Mouse (Mus musculus): Measurements from ENCODE around the gene 5730522E02Rik. TPM values are rescaled to one million over a fixed set of nuclear protein-coding genes. Genes with fewer than 3 reads are reported as not detected.
A peak's percentile ranks its signal among the peaks of the same experiment; 100 is the strongest.

5730522E02Rik gene
- polyA plus RNA-seq, 1 experiment = not detected

- H3K4me3 ChIP-seq (ENCODE audit: insufficient read depth, low read length) = no peak overlapping the region
These were observed 106.9 kb downstream of the 5730522E02Rik start for GRCm38 (mm10) chr11:26103698-26104097.

GRCm38 (mm10) chr11:26102878-26103277 is 107.7 kb downstream of the 5730522E02Rik start:
- Histone ChIP-seq H3K4me3 (ENCODE audit: insufficient read depth, low read length) (no peak overlapping the region), H3K4me1 (ENCODE audit: control insufficient read depth, insufficient read depth, low read length) (0 out of 2 replicates have a peak, but pooled peaks cover 2% of the 10 kb centered on the region), H3K27ac (ENCODE audit: insufficient read depth, low read depth, low read length) (no peak overlapping the region)
- TF ChIP-seq CTCF (IDR thresholded peaks at IDR 0.05; ENCODE audit: low read depth, low read length) (no peak), POLR2A (IDR thresholded peaks at IDR 0.05; ENCODE audit: borderline replicate concordance, low read depth, low read length) (no peak)

More at GRCm38 (mm10) chr11:26103698-26104097, 106.9 kb downstream of the 5730522E02Rik start:
- TF ChIP-seq CTCF (IDR thresholded peaks at IDR 0.05; ENCODE audit: low read depth, low read length) = no peak
- TF ChIP-seq POLR2A (IDR thresholded peaks at IDR 0.05; ENCODE audit: borderline replicate concordance, low read depth, low read length) = no peak
- Histone ChIP-seq H3K4me1 (ENCODE audit: control insufficient read depth, insufficient read depth, low read length) (0 out of 2 replicates have a peak, but pooled peaks cover 2% of the 10 kb centered on the region), H3K27ac (ENCODE audit: insufficient read depth, low read depth, low read length) (no peak overlapping the region)

- H3K4me1 ChIP-seq (ENCODE audit: control insufficient read depth, insufficient read depth, low read length) = 0 out of 2 replicates have a peak, but pooled peaks cover 2% of the 10 kb centered on the region
- no peak overlapping the region for H3K4me3 ChIP-seq (ENCODE audit: insufficient read depth, low read length)
- TF ChIP-seq CTCF (IDR thresholded peaks at IDR 0.05; ENCODE audit: low read depth, low read length) (no peak), POLR2A (IDR thresholded peaks at IDR 0.05; ENCODE audit: borderline replicate concordance, low read depth, low read length) (no peak)
- no peak overlapping the region for H3K27ac ChIP-seq (ENCODE audit: insufficient read depth, low read depth, low read length)
These were observed 110.5 kb downstream of the 5730522E02Rik start for GRCm38 (mm10) chr11:26100077-26100476.

GRCm38 (mm10) chr11:26098933-26099332 is 111.6 kb downstream of the 5730522E02Rik start:
- Histone ChIP-seq H3K4me3 (ENCODE audit: insufficient read depth, low read length) (no peak overlapping the region), H3K4me1 (ENCODE audit: control insufficient read depth, insufficient read depth, low read length) (0 out of 2 replicates have a peak, but pooled peaks cover 2% of the 10 kb centered on the region), H3K27ac (ENCODE audit: insufficient read depth, low read depth, low read length) (no peak overlapping the region)
- no peak for TF ChIP-seq CTCF (IDR thresholded peaks at IDR 0.05; ENCODE audit: low read depth, low read length)

- H3K4me1 ChIP-seq (ENCODE audit: control insufficient read depth, insufficient read depth, low read length) = 0 out of 2 replicates have a peak, but pooled peaks cover 2% of the 10 kb centered on the region
- no peak overlapping the region for H3K4me3 ChIP-seq (ENCODE audit: insufficient read depth, low read length)
- TF ChIP-seq CTCF (IDR thresholded peaks at IDR 0.05; ENCODE audit: low read depth, low read length) (no peak), POLR2A (IDR thresholded peaks at IDR 0.05; ENCODE audit: borderline replicate concordance, low read depth, low read length) (no peak)
- H3K27ac ChIP-seq (ENCODE audit: insufficient read depth, low read depth, low read length) = no peak overlapping the region
These were observed 114.5 kb downstream of the 5730522E02Rik start for GRCm38 (mm10) chr11:26096095-26096494.

GRCm38 (mm10) chr11:26088993-26089392 is 121.6 kb downstream of the 5730522E02Rik start:
- no peak for TF ChIP-seq CTCF (IDR thresholded peaks at IDR 0.05; ENCODE audit: low read depth, low read length)
- Histone ChIP-seq H3K4me1 (ENCODE audit: control insufficient read depth, insufficient read depth, low read length) (peaks cover 12% of the 10 kb centered on the region), H3K4me3 (ENCODE audit: insufficient read depth, low read length) (no peak overlapping the region), H3K27ac (ENCODE audit: insufficient read depth, low read depth, low read length) (no peak overlapping the region)

- no peak overlapping the region for H3K27ac ChIP-seq (ENCODE audit: insufficient read depth, low read depth, low read length)
- H3K4me3 ChIP-seq (ENCODE audit: insufficient read depth, low read length) = no peak overlapping the region
- no peak for TF ChIP-seq CTCF (IDR thresholded peaks at IDR 0.05; ENCODE audit: low read depth, low read length)
- TF ChIP-seq POLR2A (IDR thresholded peaks at IDR 0.05; ENCODE audit: borderline replicate concordance, low read depth, low read length) = no peak
- peaks cover 16% of the 10 kb centered on the region for H3K4me1 ChIP-seq (ENCODE audit: control insufficient read depth, insufficient read depth, low read length)
These were observed 123.9 kb downstream of the 5730522E02Rik start for GRCm38 (mm10) chr11:26086679-26087078.

GRCm38 (mm10) chr11:26085380-26086035 is 125.1 kb downstream of the 5730522E02Rik start:
- peak overlapping the region; percentile 79 for H3K27ac ChIP-seq (ENCODE audit: insufficient read depth, low read depth, low read length)
- H3K4me1 ChIP-seq (ENCODE audit: control insufficient read depth, insufficient read depth, low read length) = peaks cover 16% of the 10 kb centered on the region
- TF ChIP-seq POLR2A (IDR thresholded peaks at IDR 0.05; ENCODE audit: borderline replicate concordance, low read depth, low read length) (no peak), CTCF (IDR thresholded peaks at IDR 0.05; ENCODE audit: low read depth, low read length) (no peak)
- H3K4me3 ChIP-seq (ENCODE audit: insufficient read depth, low read length) = no peak overlapping the region

GRCm38 (mm10) chr11:26076335-26076734 is 134.2 kb downstream of the 5730522E02Rik start:
- TF ChIP-seq POLR2A (IDR thresholded peaks at IDR 0.05; ENCODE audit: borderline replicate concordance, low read depth, low read length) = no peak
- TF ChIP-seq CTCF (IDR thresholded peaks at IDR 0.05; ENCODE audit: low read depth, low read length) = no peak
- H3K4me3 ChIP-seq (ENCODE audit: insufficient read depth, low read length) = no peak overlapping the region
- H3K4me1 ChIP-seq (ENCODE audit: control insufficient read depth, insufficient read depth, low read length) = no peaks in the 10 kb centered on the region
- H3K27ac ChIP-seq (ENCODE audit: insufficient read depth, low read depth, low read length) = no peak overlapping the region

GRCm38 (mm10) chr11:26075536-26075935 is 135.0 kb downstream of the 5730522E02Rik start:
- Histone ChIP-seq H3K4me3 (ENCODE audit: insufficient read depth, low read length) (no peak overlapping the region), H3K27ac (ENCODE audit: insufficient read depth, low read depth, low read length) (no peak overlapping the region), H3K4me1 (ENCODE audit: control insufficient read depth, insufficient read depth, low read length) (no peaks in the 10 kb centered on the region)
- TF ChIP-seq POLR2A (IDR thresholded peaks at IDR 0.05; ENCODE audit: borderline replicate concordance, low read depth, low read length) = no peak
- no peak for TF ChIP-seq CTCF (IDR thresholded peaks at IDR 0.05; ENCODE audit: low read depth, low read length)
